Mouse (Mus musculus) cortical plate, adult 2 months (tissue): Measurements from ENCODE around the gene Dnajb8.

Experiments
- CTCF ChIP-seq: fragments of 200-500 bp; IDR thresholded peaks from 2 replicates; pipeline ENCODE4 v1.5.1; 2011; ENCODE audit warnings: mild to moderate bottlenecking, control low read depth, low read length; ENCODE audit not compliant: insufficient read depth; ENCODE audit errors: extremely low read depth
- POLR2A ChIP-seq: fragments of 200-500 bp; IDR thresholded peaks from 2 replicates; pipeline ENCODE4 v1.6.1; 2011; ENCODE audit warnings: mild to moderate bottlenecking, low read length, control low read depth; ENCODE audit not compliant: insufficient read depth; ENCODE audit errors: extremely low read depth

DNA sequence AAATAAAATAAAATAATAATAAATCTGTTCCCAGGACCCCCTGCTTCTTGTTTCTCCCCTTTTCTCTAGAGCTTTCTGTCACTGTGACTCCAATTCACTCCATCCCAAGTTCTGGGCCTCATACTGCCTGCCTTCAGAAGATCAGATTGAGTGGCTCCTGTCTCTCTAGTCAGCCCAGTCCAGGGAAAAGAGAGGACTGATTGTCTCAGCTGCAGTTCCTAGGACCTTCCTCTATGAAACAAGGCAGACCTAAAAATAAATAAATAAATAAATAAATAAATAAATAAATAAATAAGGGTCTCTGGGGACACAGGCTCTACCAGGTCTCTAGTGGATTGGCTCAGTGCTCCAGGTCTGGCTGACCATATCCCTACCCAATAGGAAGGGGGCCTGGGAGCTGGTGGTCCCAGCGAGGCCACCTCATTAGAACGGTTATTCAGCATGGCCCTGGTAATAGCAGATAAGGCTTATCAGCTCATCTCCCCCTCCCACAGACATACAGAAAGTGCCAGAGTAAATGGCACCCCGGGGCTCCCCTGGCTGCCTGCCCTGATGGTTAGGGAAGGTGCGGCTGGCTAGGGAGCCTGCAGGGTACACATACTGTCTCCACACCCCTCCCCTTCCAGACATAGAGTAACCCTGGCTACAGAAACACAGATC, 30.5 kb upstream of the Dnajb8 start:
- no peak for TF ChIP-seq POLR2A
- no peak for TF ChIP-seq CTCF
